Mouse (Mus musculus) liver, embryonic 14.5 days (tissue): ENCODE measurements around the gene Tcte3. TPM values are rescaled to one million over a fixed set of nuclear protein-coding genes. Genes with fewer than 3 reads are reported as not detected.
"Not testable (repeated sequence)": the region's sequence is repeated elsewhere in the genome, so short reads cannot be mapped to it uniquely, and the experiment has no call there.

Experiments used
- ATAC-seq: fragments of 200-750 bp; cut with Nextera tagmentation; 2 replicates; pipeline ENCODE4 v1.8.0; 2017; ENCODE audit warnings: moderate number of reproducible peaks, mild to moderate bottlenecking, moderate library complexity; ENCODE audit not compliant: insufficient read depth
- DNase-seq, 3 experiments: peaks; one replicate each; pipeline ENCODE4 v3.0.0-alpha.2; 2012 to 2013; ENCODE audit warnings: low read depth in 3 of 3, low spot score in 3 of 3
- H3K27ac ChIP-seq: fragments of 300-500 bp; sonication (generic); 2 replicates; pipeline ENCODE4 v1.5.1; 2014; ENCODE audit warnings: moderate library complexity, mild to moderate bottlenecking, control low read depth, inconsistent platforms
- H3K27me3 ChIP-seq: fragments of 300-500 bp; sonication (generic); 2 replicates; pipeline ENCODE4 v1.6.1; 2014; ENCODE audit warnings: mild to moderate bottlenecking, low read length, moderate library complexity; ENCODE audit not compliant: control insufficient read depth, insufficient read depth
- H3K36me3 ChIP-seq: fragments of 300-500 bp; sonication (generic); replicated peaks from 2 replicates; pipeline ENCODE4 v1.6.1; 2014; ENCODE audit warnings: low read depth; ENCODE audit not compliant: control insufficient read depth, insufficient read depth
- H3K4me1 ChIP-seq, 2 experiments: fragments of 200-500 bp in 1 of 2; fragments of 300-500 bp in 1 of 2; sonication (generic) in 1 of 2; replicated peaks; 2 replicates each; pipeline ENCODE4 v1.6.1; 2012 to 2014; ENCODE audit warnings: antibody characterized with exemption in 1 of 2, inconsistent platforms in 1 of 2, low read length in 1 of 2; ENCODE audit not compliant: control insufficient read depth in 2 of 2, insufficient read depth in 2 of 2
- H3K4me2 ChIP-seq: fragments of 300-500 bp; sonication (generic); 2 replicates; pipeline ENCODE4 v1.6.1; 2014; ENCODE audit warnings: low read depth, mild to moderate bottlenecking, control low read depth, moderate library complexity
- H3K4me3 ChIP-seq, 2 experiments: fragments of 200-500 bp in 1 of 2; fragments of 300-500 bp in 1 of 2; sonication (generic) in 1 of 2; 2 replicates each; pipeline ENCODE4 v1.5.1; 2012 to 2014; ENCODE audit warnings: low read depth in 2 of 2, low read length in 2 of 2, mild to moderate bottlenecking in 2 of 2, control low read depth in 1 of 2, inconsistent platforms in 1 of 2, moderate library complexity in 1 of 2; ENCODE audit not compliant: insufficient read depth in 1 of 2
- H3K9ac ChIP-seq: fragments of 300-500 bp; sonication (generic); replicated peaks from 2 replicates; pipeline ENCODE4 v1.6.1; 2014; ENCODE audit warnings: mild to moderate bottlenecking, control low read depth, moderate library complexity
- H3K9me3 ChIP-seq: fragments of 300-500 bp; sonication (generic); 2 replicates; pipeline ENCODE4 v1.6.1; 2016; ENCODE audit warnings: low read length, mixed read lengths; ENCODE audit not compliant: control insufficient read depth
- CTCF ChIP-seq: IDR thresholded peaks from 2 replicates; pipeline ENCODE4 v1.5.1; 2016; ENCODE audit warnings: antibody characterized with exemption, low read depth, control low read depth
- EP300 ChIP-seq: IDR thresholded peaks from 2 replicates; pipeline ENCODE4 v1.6.1; 2016; ENCODE audit warnings: antibody characterized with exemption, low read depth
- WGBS: fragments of 180-500 bp; shearing (Covaris S2); extraction: QIAGEN DNeasy Blood & Tissue Kit; methylation state at CpG from one replicate; pipeline ENCODE4 v1.1.7; 2014; ENCODE audit not compliant: insufficient replicate concordance; 5-methylcytosine and 5-hydroxymethylcytosine counted together
- polyA plus RNA-seq, 2 experiments: library from polyadenylated mRNA; depleted of rRNA in 1 of 2; stranded (reverse) in 1 of 2; unstranded in 1 of 2; fragments of >200 nt; fragmentation: Nextera tagmentation in 1 of 2; extraction: Ambion mirVana in 1 of 2; gene quantifications; 2 replicates each; pipeline versions ENCODE4 v1.2.1 to v1.2.3; 2012 to 2014

The Tcte3 gene
- polyA plus RNA-seq, 2 experiments, result 1.3 to 2.9 TPM

DNA sequence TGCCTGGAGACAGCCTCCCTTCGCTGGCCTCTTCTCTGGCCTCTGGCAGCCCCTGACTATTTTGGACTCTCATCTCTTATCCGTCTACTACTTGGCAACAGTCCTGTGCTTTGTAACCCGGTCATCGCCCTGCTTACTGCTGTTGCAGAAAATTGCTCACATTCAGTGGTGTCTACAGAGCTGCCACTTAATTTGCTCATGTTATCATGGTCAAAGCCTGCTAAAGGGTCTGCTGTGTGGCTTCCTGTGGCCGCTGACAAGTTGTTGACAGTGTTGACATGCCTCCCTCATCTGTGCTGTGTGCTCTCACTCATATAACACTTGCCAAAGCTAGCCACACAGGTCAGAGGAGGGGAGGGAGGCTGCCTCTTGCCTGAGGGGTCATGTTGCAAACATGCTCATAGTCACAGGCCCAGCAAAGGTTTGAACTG is 16.9 kb upstream of the Tcte3 start:
- 62% methylated on average over 5 of the region's 5 CpGs for WGBS
- Histone ChIP-seq H3K27me3 (no peaks in the 10 kb centered on the region), H3K4me2 (no peak overlapping the region), H3K27ac (no peak overlapping the region), H3K9ac (no peak overlapping the region), H3K4me3 (no peak overlapping the region), H3K4me1 (no peaks in the 10 kb centered on the region), H3K36me3 (peaks cover 10% of the 10 kb centered on the region), H3K9me3 (no peaks in the 10 kb centered on the region)
- ATAC-seq (no peak), DNase-seq (no peak)
- no peak for TF ChIP-seq EP300
- no peak for TF ChIP-seq CTCF

DNA sequence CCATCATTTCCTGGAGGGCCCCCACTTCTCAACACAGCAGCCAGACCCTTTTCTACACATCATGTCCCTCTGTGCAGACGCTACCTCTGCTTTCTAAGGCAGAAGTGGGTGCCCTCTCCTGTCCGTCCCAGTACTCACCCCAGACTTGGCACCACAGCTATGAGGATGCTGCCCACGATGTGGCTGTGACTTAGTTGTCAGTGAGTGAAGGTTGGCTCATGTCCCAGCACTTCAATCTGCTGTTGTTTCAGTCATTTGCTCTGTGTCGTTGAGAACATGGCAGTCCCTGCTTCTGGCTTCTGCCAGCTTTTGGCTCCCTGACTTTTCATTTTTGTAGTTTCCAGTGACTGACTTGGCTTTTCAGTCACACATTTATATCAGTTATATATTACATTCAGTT is 14.6 kb upstream of the Tcte3 start:
- Histone ChIP-seq H3K27ac (no peak overlapping the region), H3K4me2 (no peak overlapping the region), H3K27me3 (no peaks in the 10 kb centered on the region), H3K36me3 (peaks cover 10% of the 10 kb centered on the region), H3K9me3 (no peaks in the 10 kb centered on the region), H3K4me3 (no peak overlapping the region), H3K9ac (no peak overlapping the region), H3K4me1 (no peaks in the 10 kb centered on the region)
- DNase-seq, result no peak
- 69% methylated on average over 4 of the region's 4 CpGs for WGBS
- TF ChIP-seq EP300 (no peak), CTCF (no peak)
- no peak for ATAC-seq

DNA sequence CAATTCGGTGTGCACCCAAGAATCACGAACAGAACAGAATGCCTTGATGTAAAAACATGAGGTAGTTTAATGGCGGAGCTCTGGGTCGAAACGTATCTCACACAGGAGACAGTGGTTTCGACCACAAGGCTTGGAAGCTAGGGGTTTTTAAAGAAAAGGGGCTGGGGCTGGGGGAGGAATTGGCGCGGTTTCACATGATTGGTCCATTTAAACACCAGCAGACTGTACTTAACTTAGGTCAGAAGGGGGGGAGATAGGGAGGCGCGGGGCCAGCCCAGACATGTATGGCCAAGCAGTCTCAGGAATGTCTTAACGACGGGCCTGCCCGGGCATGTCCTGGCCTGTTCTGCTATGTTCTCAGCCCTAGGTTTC is 12.5 kb upstream of the Tcte3 start:
- H3K9me3 ChIP-seq, H3K4me2 ChIP-seq, H3K27ac ChIP-seq, ATAC-seq, DNase-seq, H3K4me3 ChIP-seq, H3K27me3 ChIP-seq, H3K4me1 ChIP-seq, H3K36me3 ChIP-seq, H3K9ac ChIP-seq: not testable (repeated sequence)
- WGBS, result 85% methylated on average over 10 of the region's 13 CpGs

- H3K27me3 ChIP-seq, H3K4me3 ChIP-seq, H3K36me3 ChIP-seq, H3K4me1 ChIP-seq, H3K9ac ChIP-seq, H3K27ac ChIP-seq, DNase-seq, ATAC-seq, H3K9me3 ChIP-seq, H3K4me2 ChIP-seq: not testable (repeated sequence)
- WGBS, result 85% methylated on average over 5 of the region's 8 CpGs
Measured at GRCm38 (mm10) chr17:15053183-15053828, 12.0 kb upstream of the Tcte3 start.

DNA sequence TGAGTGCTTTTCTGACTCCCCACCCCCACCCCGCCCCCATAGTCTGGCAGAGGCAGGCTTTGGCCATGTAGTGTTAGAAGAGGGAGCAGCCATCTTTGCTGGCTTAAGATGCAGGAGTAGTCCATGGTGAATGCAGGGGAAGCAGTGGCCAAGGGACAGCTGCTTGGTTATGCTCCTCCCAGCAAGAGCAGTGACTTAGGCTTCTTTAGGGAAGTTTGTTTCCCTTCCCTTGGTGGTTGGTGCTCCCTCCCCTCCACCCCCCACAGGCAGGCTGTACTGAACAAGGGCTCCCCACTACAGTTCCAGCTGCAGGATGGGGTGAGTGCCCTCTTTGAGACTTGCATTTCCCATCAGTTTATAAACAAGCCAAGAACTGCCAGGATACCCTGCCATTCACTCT is 11.5 kb upstream of the Tcte3 start:
- not testable (repeated sequence) for H3K9me3 ChIP-seq, H3K4me3 ChIP-seq, H3K4me1 ChIP-seq, H3K36me3 ChIP-seq, H3K27me3 ChIP-seq, DNase-seq, H3K27ac ChIP-seq, H3K4me2 ChIP-seq, H3K9ac ChIP-seq
- 45% methylated on average over 1 of the region's 1 CpGs for WGBS
- ATAC-seq, result peak; percentile 30; the same call in 1 of the 2 replicates

GRCm38 (mm10) chr17:15050338-15050737 is 9.1 kb upstream of the Tcte3 start:
- not testable (repeated sequence) for H3K9ac ChIP-seq, H3K4me1 ChIP-seq, H3K9me3 ChIP-seq, ATAC-seq, DNase-seq, H3K4me3 ChIP-seq, H3K27ac ChIP-seq, H3K27me3 ChIP-seq, H3K4me2 ChIP-seq, H3K36me3 ChIP-seq
- no CpG with 5 or more reads among the region's 1 CpGs for WGBS

- not testable (repeated sequence) for DNase-seq
Measured at GRCm38 (mm10) chr17:15040455-15040854, 833 bp downstream of the Tcte3 start.

DNA sequence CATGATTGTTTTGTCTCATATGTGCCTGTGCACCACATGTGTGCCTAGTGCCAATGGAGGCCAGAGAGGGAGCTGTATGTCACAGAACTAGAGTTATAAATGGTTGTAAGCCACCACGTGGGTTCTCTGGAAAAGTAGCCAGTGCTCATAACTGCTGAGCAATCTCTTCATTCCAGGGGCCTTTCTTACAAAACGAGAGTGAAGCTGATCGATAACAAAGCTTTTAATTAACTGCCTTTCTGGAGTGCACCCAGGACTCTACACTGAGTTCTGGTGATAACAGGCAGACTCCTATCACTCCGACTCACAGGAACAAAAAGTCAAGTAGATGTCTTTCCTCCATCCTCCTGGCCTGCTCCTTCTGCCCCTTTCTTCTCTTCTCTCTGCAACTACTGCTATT is 9.9 kb downstream of the Tcte3 start:
- WGBS, result no CpG with 5 or more reads among the region's 4 CpGs
- not testable (repeated sequence) for H3K9ac ChIP-seq, H3K4me2 ChIP-seq, H3K27ac ChIP-seq, H3K9me3 ChIP-seq, H3K4me1 ChIP-seq, H3K4me3 ChIP-seq, DNase-seq, H3K27me3 ChIP-seq, H3K36me3 ChIP-seq
- ATAC-seq, result peak; percentile 81

More at GRCm38 (mm10) chr17:15040455-15040854, 833 bp downstream of the Tcte3 start:
- no CpG with 5 or more reads among the region's 3 CpGs for WGBS
- H3K9ac ChIP-seq, H3K27me3 ChIP-seq, H3K4me3 ChIP-seq, H3K4me2 ChIP-seq, H3K4me1 ChIP-seq, H3K9me3 ChIP-seq, H3K27ac ChIP-seq, H3K36me3 ChIP-seq: not testable (repeated sequence)
- ATAC-seq, result peak; percentile 28; the same call in 1 of the 2 replicates
